Mouse (Mus musculus): Measurements from ENCODE around the gene Defa17. TPM values are rescaled to one million over a fixed set of nuclear protein-coding genes. Genes with fewer than 3 reads are reported as not detected.
"Not testable (repeated sequence)": the region's sequence is repeated elsewhere in the genome, so short reads cannot be mapped to it uniquely, and the experiment has no call there.

The Defa17 gene
- 0.98 TPM in 1 of 2 replicates, not detected in the other for polyA plus RNA-seq (2015; fragmentation: Nextera tagmentation; extraction: Ambion mirVana)

DNA sequence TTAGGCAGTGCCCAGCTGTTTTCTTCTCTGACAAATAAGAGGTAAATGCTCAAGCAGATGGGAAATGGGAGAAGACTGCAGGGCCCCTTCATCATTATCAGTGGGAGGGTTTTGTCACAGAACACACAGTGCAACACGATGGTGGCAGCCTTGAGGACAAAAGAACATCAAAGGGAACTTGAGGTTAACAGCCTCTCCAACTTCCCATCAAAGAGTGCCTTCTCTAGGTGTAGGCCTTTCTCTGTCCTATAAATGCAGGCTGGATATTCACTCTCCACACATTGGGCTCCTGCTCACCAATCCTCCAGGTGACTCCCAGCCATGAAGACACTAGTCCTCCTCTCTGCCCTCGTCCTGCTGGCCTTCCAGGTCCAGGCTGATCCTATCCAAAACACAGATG, at the start of gene Defa17:
Defa17 (plus strand) TSS at position 301 of the 400 bp plus-strand sequence.
- H3K4me2 ChIP-seq (ENCODE audit: low read depth, low read length); ATAC-seq (replicated peaks; ENCODE audit: extremely low read depth, insufficient read depth, low FRiP score); H3K27ac ChIP-seq (ENCODE audit: low read length); H3K9me3 ChIP-seq (replicated peaks; ENCODE audit: control insufficient read depth, low read length); H3K36me3 ChIP-seq (ENCODE audit: control insufficient read depth, insufficient read depth); H3K4me3 ChIP-seq (ENCODE audit: low read length); H3K27me3 ChIP-seq (ENCODE audit: control insufficient read depth, insufficient read depth, low read length); H3K4me1 ChIP-seq (ENCODE audit: control insufficient read depth, insufficient read depth, low read length); H3K9ac ChIP-seq (ENCODE audit: low read length): not testable (repeated sequence)
- no CpG with 5 or more reads among the region's 2 CpGs for WGBS

DNA sequence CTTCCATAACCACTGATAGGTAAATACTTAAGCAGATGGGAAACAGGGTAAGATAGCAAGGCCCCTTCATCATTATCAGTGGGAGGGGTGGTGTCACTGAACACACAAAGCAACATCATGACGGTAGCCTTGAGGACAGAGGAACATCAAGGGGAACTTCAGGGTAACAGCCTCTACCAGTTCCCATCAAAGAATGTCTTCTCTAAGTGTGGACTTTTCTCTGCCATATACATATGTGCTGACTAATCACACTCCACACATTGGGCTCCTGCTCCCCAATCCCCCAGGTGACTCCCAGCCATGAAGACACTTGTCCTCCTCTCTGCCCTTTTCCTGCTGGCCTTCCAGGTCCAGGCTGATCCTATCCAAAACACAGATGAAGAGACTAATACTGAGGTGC, 37.7 kb upstream of the Defa17 start, which contains the start of gene Defa26:
Defa26 (plus strand) TSS at position 301 of the 400 bp plus-strand sequence.
- not testable (repeated sequence) for H3K36me3 ChIP-seq (ENCODE audit: control insufficient read depth, insufficient read depth); H3K27ac ChIP-seq (ENCODE audit: low read length); H3K4me1 ChIP-seq (ENCODE audit: control insufficient read depth, insufficient read depth, low read length); H3K4me2 ChIP-seq (ENCODE audit: low read depth, low read length); H3K9me3 ChIP-seq (replicated peaks; ENCODE audit: control insufficient read depth, low read length); H3K9ac ChIP-seq (ENCODE audit: low read length); H3K4me3 ChIP-seq (ENCODE audit: low read length); ATAC-seq (replicated peaks; ENCODE audit: extremely low read depth, insufficient read depth, low FRiP score); H3K27me3 ChIP-seq (ENCODE audit: control insufficient read depth, insufficient read depth, low read length)
- WGBS, result no CpG with 5 or more reads among the region's 1 CpGs

DNA sequence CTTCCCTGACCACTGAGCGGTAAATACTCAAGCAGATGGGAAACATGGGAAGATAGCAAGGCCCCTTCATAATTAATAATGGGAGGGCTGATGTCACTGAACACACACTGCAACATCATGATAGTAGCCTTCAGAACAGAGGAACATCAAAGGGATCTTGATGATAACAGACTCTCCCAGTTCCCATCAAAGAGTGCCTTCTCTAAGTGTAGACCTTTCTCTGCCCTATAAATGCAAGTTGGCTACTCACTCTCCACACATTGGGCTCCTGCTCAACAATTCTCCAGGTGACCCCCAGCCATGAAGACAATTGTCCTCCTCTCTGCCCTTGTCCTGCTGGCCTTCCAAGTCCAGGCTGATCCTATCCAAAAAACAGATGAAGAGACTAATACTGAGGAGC, 9.9 kb downstream of the Defa17 start, which contains the start of gene Defa34:
Defa34 (plus strand) TSS at position 301 of the 400 bp plus-strand sequence.
- not testable (repeated sequence) for H3K27ac ChIP-seq (ENCODE audit: low read length); H3K4me3 ChIP-seq (ENCODE audit: low read length); H3K27me3 ChIP-seq (ENCODE audit: control insufficient read depth, insufficient read depth, low read length); ATAC-seq (replicated peaks; ENCODE audit: extremely low read depth, insufficient read depth, low FRiP score); H3K9ac ChIP-seq (ENCODE audit: low read length); H3K36me3 ChIP-seq (ENCODE audit: control insufficient read depth, insufficient read depth); H3K4me2 ChIP-seq (ENCODE audit: low read depth, low read length); H3K9me3 ChIP-seq (replicated peaks; ENCODE audit: control insufficient read depth, low read length); H3K4me1 ChIP-seq (ENCODE audit: control insufficient read depth, insufficient read depth, low read length)
- whole genome bisulfite sequencing, result 40% methylated on average over 1 of the region's 1 CpGs

DNA sequence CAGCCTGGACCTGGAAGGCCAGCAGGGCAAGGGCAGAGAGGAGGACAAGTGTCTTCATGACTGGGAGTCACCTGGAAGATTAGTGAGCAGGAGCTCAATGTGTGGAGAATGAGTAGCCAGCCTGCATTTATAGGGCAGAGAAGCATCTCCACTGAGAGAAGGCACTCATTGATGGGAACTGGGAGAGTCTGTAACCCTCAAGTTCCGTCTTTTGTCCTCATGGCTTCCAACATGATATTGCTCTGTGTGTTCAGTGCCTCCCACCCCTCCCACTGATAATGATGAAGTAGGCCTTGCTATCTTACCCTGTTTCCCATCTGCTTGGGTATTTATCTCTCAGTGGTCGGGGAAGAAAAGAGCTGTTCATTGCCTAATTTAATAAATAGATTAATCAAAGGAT, 48.0 kb downstream of the Defa17 start, which contains the start of gene AY761184:
AY761184 (minus strand) TSS at position 101 of the 400 bp plus-strand sequence.
- ATAC-seq (replicated peaks; ENCODE audit: extremely low read depth, insufficient read depth, low FRiP score); H3K27ac ChIP-seq (ENCODE audit: low read length); H3K36me3 ChIP-seq (ENCODE audit: control insufficient read depth, insufficient read depth); H3K4me2 ChIP-seq (ENCODE audit: low read depth, low read length); H3K9ac ChIP-seq (ENCODE audit: low read length); H3K4me3 ChIP-seq (ENCODE audit: low read length); H3K4me1 ChIP-seq (ENCODE audit: control insufficient read depth, insufficient read depth, low read length); H3K27me3 ChIP-seq (ENCODE audit: control insufficient read depth, insufficient read depth, low read length); H3K9me3 ChIP-seq (replicated peaks; ENCODE audit: control insufficient read depth, low read length): not testable (repeated sequence)
- 50% methylated on average over 2 of the region's 2 CpGs for WGBS

Other genes starting within 250 kb of the Defa17 start
- 0.50 TPM in 1 of 2 replicates, not detected in the other for gene Defa36, start 228.4 kb upstream of the Defa17 start, polyA plus RNA-seq (2015; fragmentation: Nextera tagmentation; extraction: Ambion mirVana)
- gene Gm7849, start 199.2 kb upstream of the Defa17 start, polyA plus RNA-seq (2015; fragmentation: Nextera tagmentation; extraction: Ambion mirVana), result 0.76 TPM in 1 of 2 replicates, not detected in the other
- gene Defa20, start 146.5 kb upstream of the Defa17 start, polyA plus RNA-seq (2015; fragmentation: Nextera tagmentation; extraction: Ambion mirVana), result 1.7 TPM in 1 of 2 replicates, not detected in the other
- 1.0 TPM in 1 of 2 replicates, not detected in the other for gene Defa32, start 126.7 kb upstream of the Defa17 start, polyA plus RNA-seq (2015; fragmentation: Nextera tagmentation; extraction: Ambion mirVana)
- not detected in 2 replicates for gene Defa37, start 90.4 kb upstream of the Defa17 start, polyA plus RNA-seq (2015; fragmentation: Nextera tagmentation; extraction: Ambion mirVana)
- not detected in 2 replicates for gene Defa28, start 72.8 kb upstream of the Defa17 start, polyA plus RNA-seq (2015; fragmentation: Nextera tagmentation; extraction: Ambion mirVana)
- not detected in 2 replicates for gene Gm7861, start 61.3 kb upstream of the Defa17 start, polyA plus RNA-seq (2015; fragmentation: Nextera tagmentation; extraction: Ambion mirVana)
- gene Defa26, start 37.6 kb upstream of the Defa17 start, polyA plus RNA-seq (2015; fragmentation: Nextera tagmentation; extraction: Ambion mirVana), result not detected in 2 replicates
- gene Defa34, start 10.0 kb downstream of the Defa17 start, polyA plus RNA-seq (2015; fragmentation: Nextera tagmentation; extraction: Ambion mirVana), result not detected in 2 replicates
- gene AY761184, start 47.9 kb downstream of the Defa17 start, polyA plus RNA-seq (2015; fragmentation: Nextera tagmentation; extraction: Ambion mirVana), result not detected in 2 replicates
- 1.9 TPM in 1 of 2 replicates, not detected in the other for gene Defa24, start 78.7 kb downstream of the Defa17 start, polyA plus RNA-seq (2015; fragmentation: Nextera tagmentation; extraction: Ambion mirVana)
- not detected in 2 replicates for gene Defb50, start 167.8 kb downstream of the Defa17 start, polyA plus RNA-seq (2015; fragmentation: Nextera tagmentation; extraction: Ambion mirVana)
- not detected in 2 replicates for gene Defb2, start 184.1 kb downstream of the Defa17 start, polyA plus RNA-seq (2015; fragmentation: Nextera tagmentation; extraction: Ambion mirVana)
- not detected in 2 replicates for gene Defb10, start 203.1 kb downstream of the Defa17 start, polyA plus RNA-seq (2015; fragmentation: Nextera tagmentation; extraction: Ambion mirVana)
- not detected in 2 replicates for gene Defb9, start 229.6 kb downstream of the Defa17 start, polyA plus RNA-seq (2015; fragmentation: Nextera tagmentation; extraction: Ambion mirVana)